Mouse (Mus musculus) MEL (cell line): ENCODE measurements around the gene Galnt18. TPM values are rescaled to one million over a fixed set of nuclear protein-coding genes. Genes with fewer than 3 reads are reported as not detected.

ENCODE experiments used
- DNase-seq: peaks from one replicate; pipeline ENCODE4 v3.0.0; 2011; ENCODE audit warnings: low read depth, low spot score
- H3K27ac ChIP-seq: 2 replicates; pipeline ENCODE4 v1.5.1; 2012; ENCODE audit warnings: low read depth, mild to moderate bottlenecking, control low read depth, low read length, moderate library complexity; ENCODE audit not compliant: control insufficient read depth
- H3K27me3 ChIP-seq, 2 experiments: fragments of 150-350 bp in 1 of 2; sonication (generic) in 1 of 2; 2 replicates each; pipeline ENCODE4 v1.6.1; 2012; ENCODE audit warnings: low read length in 2 of 2, mild to moderate bottlenecking in 2 of 2, improper control_type of control experiment in 1 of 2, moderate library complexity in 1 of 2; ENCODE audit not compliant: insufficient read depth in 2 of 2, control insufficient read depth in 1 of 2
- H3K36me3 ChIP-seq, 2 experiments: 2 replicates each; pipeline ENCODE4 v1.6.1; 2012 to 2014; ENCODE audit warnings: low read length in 2 of 2, improper control_type of control experiment in 1 of 2, inconsistent platforms in 1 of 2, mild to moderate bottlenecking in 1 of 2; ENCODE audit not compliant: insufficient read depth in 2 of 2, control insufficient read depth in 1 of 2
- H3K4me1 ChIP-seq, 2 experiments: fragments of 150-350 bp in 1 of 2; sonication (generic) in 1 of 2; 2 replicates each; pipeline ENCODE4 v1.6.1; 2012; ENCODE audit warnings: low read length in 2 of 2, improper control_type of control experiment in 1 of 2, mild to moderate bottlenecking in 1 of 2; ENCODE audit not compliant: insufficient read depth in 2 of 2, control insufficient read depth in 1 of 2
- H3K4me3 ChIP-seq, 2 experiments: fragments of 150-350 bp in 1 of 2; sonication (generic) in 1 of 2; 2 replicates each; pipeline ENCODE4 v1.5.1; 2012; ENCODE audit warnings: low read depth in 2 of 2, low read length in 2 of 2, mild to moderate bottlenecking in 2 of 2, moderate library complexity in 2 of 2, control low read depth in 1 of 2, improper control_type of control experiment in 1 of 2; ENCODE audit not compliant: control insufficient read depth in 1 of 2, insufficient read depth in 1 of 2
- H3K79me2 ChIP-seq: 2 replicates; pipeline ENCODE4 v1.6.1; 2012; ENCODE audit warnings: mild to moderate bottlenecking, low read length, moderate library complexity; ENCODE audit not compliant: control insufficient read depth, poor library complexity, insufficient read depth
- H3K9ac ChIP-seq: 2 replicates; pipeline ENCODE4 v1.6.1; 2012; ENCODE audit warnings: low read depth, mild to moderate bottlenecking, control low read depth, low read length, moderate library complexity; ENCODE audit not compliant: control insufficient read depth, poor library complexity, severe bottlenecking
- H3K9me3 ChIP-seq: fragments of 150-350 bp; sonication (generic); replicated peaks from 2 replicates; pipeline ENCODE4 v1.6.1; 2012; ENCODE audit warnings: mild to moderate bottlenecking, low read length, improper control_type of control experiment, moderate library complexity; ENCODE audit not compliant: insufficient read depth
- BHLHE40 ChIP-seq: IDR thresholded peaks from 2 replicates; pipeline ENCODE4 v1.6.1; 2012; ENCODE audit warnings: low read depth, mild to moderate bottlenecking, inconsistent platforms, low read length, improper control_type of control experiment, borderline replicate concordance
- CTCF ChIP-seq, 3 experiments: IDR thresholded peaks in 2 of 3; conservative IDR thresholded peaks in 1 of 3; 2 replicates each; pipeline ENCODE4 v1.5.1; 2011 to 2012; ENCODE audit warnings: low read length in 3 of 3, low read depth in 2 of 3, mild to moderate bottlenecking in 2 of 3, improper control_type of control experiment in 1 of 3, inconsistent platforms in 1 of 3, mixed read lengths in 1 of 3, moderate library complexity in 1 of 3; ENCODE audit not compliant: control insufficient read depth in 1 of 3, insufficient read depth in 1 of 3, poor library complexity in 1 of 3, severe bottlenecking in 1 of 3
- E2F4 ChIP-seq: IDR thresholded peaks from 2 replicates; pipeline ENCODE4 v1.6.1; 2011; ENCODE audit warnings: low read depth, low read length, improper control_type of control experiment, borderline replicate concordance
- GABPA ChIP-seq: IDR thresholded peaks from 2 replicates; pipeline ENCODE4 v1.6.1; 2012; ENCODE audit warnings: low read depth, mild to moderate bottlenecking, inconsistent platforms, low read length, improper control_type of control experiment, moderate library complexity
- HCFC1 ChIP-seq: IDR thresholded peaks from 2 replicates; pipeline ENCODE4 v1.6.1; 2012; ENCODE audit warnings: low read depth, mild to moderate bottlenecking, inconsistent platforms, low read length, improper control_type of control experiment, moderate library complexity
- MAFK ChIP-seq: IDR thresholded peaks from 2 replicates; pipeline ENCODE4 v1.6.1; 2011; ENCODE audit warnings: low read depth, mild to moderate bottlenecking, low read length, improper control_type of control experiment, borderline replicate concordance
- MAZ ChIP-seq: IDR thresholded peaks from 2 replicates; pipeline ENCODE4 v1.6.1; 2012; ENCODE audit warnings: low read depth, mild to moderate bottlenecking, inconsistent platforms, low read length, improper control_type of control experiment
- MYB ChIP-seq: IDR thresholded peaks from 2 replicates; pipeline ENCODE4 v1.6.1; 2011; ENCODE audit warnings: mild to moderate bottlenecking, low read depth, low read length, improper control_type of control experiment
- MYC ChIP-seq: IDR thresholded peaks from 2 replicates; pipeline ENCODE4 v1.6.1; 2011; ENCODE audit warnings: low read depth, mild to moderate bottlenecking, low read length, improper control_type of control experiment, moderate library complexity
- NRF1 ChIP-seq: IDR thresholded peaks from 2 replicates; pipeline ENCODE4 v1.6.1; 2014; ENCODE audit warnings: low read depth, mild to moderate bottlenecking, inconsistent platforms, low read length, improper control_type of control experiment, moderate library complexity; ENCODE audit not compliant: poor library complexity, insufficient read depth, severe bottlenecking
- POLR2A ChIP-seq, 2 experiments: IDR thresholded peaks; 2 replicates each; pipeline ENCODE4 v1.6.1; 2011 to 2012; ENCODE audit warnings: low read length in 2 of 2, mild to moderate bottlenecking in 2 of 2, control low read depth in 1 of 2, improper control_type of control experiment in 1 of 2, low read depth in 1 of 2, moderate library complexity in 1 of 2; ENCODE audit not compliant: control insufficient read depth in 1 of 2, insufficient read depth in 1 of 2, poor library complexity in 1 of 2
- POLR2AphosphoS2 ChIP-seq: IDR thresholded peaks from 2 replicates; pipeline ENCODE4 v1.6.1; 2011; ENCODE audit warnings: low read length, improper control_type of control experiment
- SIN3A ChIP-seq: IDR thresholded peaks from 2 replicates; pipeline ENCODE4 v1.6.1; 2012; ENCODE audit warnings: low read length, improper control_type of control experiment, inconsistent platforms
- TAL1 ChIP-seq: IDR thresholded peaks from 2 replicates; pipeline ENCODE4 v1.6.1; 2012; ENCODE audit warnings: mild to moderate bottlenecking, inconsistent platforms, low read length, moderate library complexity, mixed read lengths
- TBP ChIP-seq: IDR thresholded peaks from 2 replicates; pipeline ENCODE4 v1.8.0; 2011; ENCODE audit warnings: low read depth, low read length, improper control_type of control experiment
- UBTF ChIP-seq: IDR thresholded peaks from 2 replicates; pipeline ENCODE4 v1.6.1; 2012; ENCODE audit warnings: low read depth, mild to moderate bottlenecking, inconsistent platforms, low read length, improper control_type of control experiment, moderate library complexity, borderline replicate concordance; ENCODE audit not compliant: insufficient read depth
- USF1 ChIP-seq: IDR thresholded peaks from 2 replicates; pipeline ENCODE4 v1.6.1; 2014; ENCODE audit warnings: low read depth, mild to moderate bottlenecking, inconsistent platforms, low read length, improper control_type of control experiment, moderate library complexity
- USF2 ChIP-seq, 2 experiments: IDR thresholded peaks; 2 replicates each; pipeline ENCODE4 v1.6.1; 2011 to 2012; ENCODE audit warnings: improper control_type of control experiment in 2 of 2, low read length in 2 of 2, borderline replicate concordance in 1 of 2, inconsistent platforms in 1 of 2, low read depth in 1 of 2, mild to moderate bottlenecking in 1 of 2; ENCODE audit not compliant: insufficient read depth in 1 of 2
- ZKSCAN1 ChIP-seq: IDR thresholded peaks from 2 replicates; pipeline ENCODE4 v1.6.1; 2012; ENCODE audit warnings: low read depth, mild to moderate bottlenecking, inconsistent platforms, low read length, improper control_type of control experiment, moderate library complexity
- ZNF384 ChIP-seq: IDR thresholded peaks from 2 replicates; pipeline ENCODE4 v1.6.1; 2012; ENCODE audit warnings: low read depth, mild to moderate bottlenecking, inconsistent platforms, low read length, improper control_type of control experiment
- polyA plus RNA-seq, 2 experiments: library from polyadenylated mRNA; stranded (reverse) in 1 of 2; unstranded in 1 of 2; fragments of >175 nt in 1 of 2; fragments of >200 nt in 1 of 2; gene quantifications; 2 replicates each; pipeline versions ENCODE4 v1.2.1 to v1.2.4; 2012; ENCODE audit warnings: low replicate concordance in 2 of 2, low read depth in 1 of 2; ENCODE audit not compliant: insufficient read length in 2 of 2, insufficient read depth in 1 of 2, missing spikeins in 1 of 2
- total RNA-seq: library from RNA; depleted of rRNA; stranded (reverse); fragments of 300-350 nt; gene quantifications from 2 replicates; pipeline ENCODE4 v1.2.3, GENCODE M21; 2012

Galnt18 gene
- total and polyA plus RNA-seq, 3 experiments = not detected

- TF ChIP-seq POLR2A (IDR thresholded peaks at IDR 0.05; ENCODE audit: control insufficient read depth in 1 of 2, insufficient read depth in 1 of 2, low read depth in 1 of 2, low read length in 2 of 2, poor library complexity in 1 of 2) = no peak
- TF ChIP-seq MAZ = no peak
- no peak for TF ChIP-seq ZKSCAN1
- TF ChIP-seq TAL1 = no peak
- TF ChIP-seq, all 39 proteins: peak for 0
Observed at GRCm38 (mm10) chr7:111528462-111528861, 251.3 kb downstream of the Galnt18 start (continued).

- Histone ChIP-seq H3K4me3 (no peak overlapping the region), H3K27ac (no peak overlapping the region), H3K9me3 (no peaks in the 10 kb centered on the region), H3K36me3 (no peaks in the 10 kb centered on the region), H3K9ac (no peak overlapping the region), H3K79me2 (no peaks in the 10 kb centered on the region), H3K4me1 (no peaks in the 10 kb centered on the region), H3K27me3 (no peaks in the 10 kb centered on the region)
- no peak for DNase-seq
- TF ChIP-seq USF1 = no peak
- no peak for TF ChIP-seq UBTF
- no peak for TF ChIP-seq CTCF (IDR thresholded peaks at IDR 0.05 in 2 of 3, conservative IDR thresholded peaks at IDR 0.05 in 1 of 3; ENCODE audit: control insufficient read depth in 1 of 3, insufficient read depth in 1 of 3, low read depth in 2 of 3, low read length in 3 of 3, poor library complexity in 1 of 3, severe bottlenecking in 1 of 3)
- no peak for TF ChIP-seq HCFC1
- TF ChIP-seq TBP = no peak
- no peak for TF ChIP-seq USF2 (IDR thresholded peaks at IDR 0.05; ENCODE audit: borderline replicate concordance in 1 of 2, insufficient read depth in 1 of 2, low read depth in 1 of 2, low read length in 2 of 2)
- TF ChIP-seq SIN3A = no peak
- no peak for TF ChIP-seq GABPA
- no peak for TF ChIP-seq POLR2AphosphoS2
- no peak for TF ChIP-seq MAFK
Observed at GRCm38 (mm10) chr7:111520881-111521280, 258.9 kb downstream of the Galnt18 start.

- no peaks in the 10 kb centered on the region for H3K4me1 ChIP-seq
- TF ChIP-seq TBP (no peak), NRF1 (no peak), HCFC1 (no peak), BHLHE40 (no peak), MYC (no peak), MYB (no peak), MAFK (no peak), ZNF384 (no peak), E2F4 (no peak)
- TF ChIP-seq, all 39 proteins: peak for 0
- DNase-seq = no peak
- no peaks in the 10 kb centered on the region for H3K9me3 ChIP-seq
- no peak overlapping the region for H3K9ac ChIP-seq
- no peak overlapping the region for H3K27ac ChIP-seq
- H3K27me3 ChIP-seq = no peaks in the 10 kb centered on the region
- H3K36me3 ChIP-seq = no peaks in the 10 kb centered on the region
- no peaks in the 10 kb centered on the region for H3K79me2 ChIP-seq
- H3K4me3 ChIP-seq = no peak overlapping the region
Observed at GRCm38 (mm10) chr7:111518581-111519242, 261.1 kb downstream of the Galnt18 start.
